Mouse (Mus musculus): ENCODE measurements at regions not wholly inside any gene's neighbourhood (a gene's known extent, or its start where the extent isn't known, plus 50 kb on each side); places are given as distances from the start of the nearest gene placed in this dataset.

- Histone ChIP-seq H3K27ac (ENCODE audit: poor library complexity, severe bottlenecking) (no peak overlapping the region), H3K36me3 (no peaks in the 10 kb centered on the region), H3K4me2 (no peak overlapping the region), H3K9ac (no peak overlapping the region), H3K27me3 (replicated peaks) (no peaks in the 10 kb centered on the region), H3K9me3 (replicated peaks) (no peaks in the 10 kb centered on the region), H3K4me3 (no peak overlapping the region), H3K4me1 (replicated peaks) (no peaks in the 10 kb centered on the region)
- WGBS: 82% methylated on average over 4 of the region's 4 CpGs
- ATAC-seq (ENCODE audit: insufficient number of reproducible peaks, low FRiP score): no peak
These were observed 319.2 kb upstream of the Sphkap start for GRCm38 (mm10) chr1:83727215-83727614.

DNA sequence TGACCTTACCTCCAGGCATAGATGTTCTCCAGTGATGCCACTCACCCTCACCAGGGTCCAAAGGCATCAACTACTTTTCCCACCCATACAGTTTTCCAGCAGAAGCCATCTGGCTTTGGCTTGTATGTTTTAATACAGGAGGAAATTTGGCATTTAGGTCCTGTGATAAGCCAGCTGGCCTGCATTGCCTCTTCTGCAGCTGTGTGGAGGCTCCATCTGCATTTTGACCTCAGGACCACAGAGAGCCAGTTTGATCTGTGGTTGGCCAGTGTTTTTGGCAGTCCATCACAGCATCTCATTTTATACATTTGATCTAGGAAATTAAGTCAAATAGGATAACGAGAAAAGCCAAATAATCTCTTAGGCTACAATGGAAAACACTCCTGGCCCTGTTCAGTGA lies 315.1 kb upstream of the Sphkap start:
- Histone ChIP-seq H3K36me3 (no peaks in the 10 kb centered on the region), H3K9ac (no peak overlapping the region), H3K27me3 (replicated peaks) (no peaks in the 10 kb centered on the region), H3K27ac (ENCODE audit: poor library complexity, severe bottlenecking) (no peak overlapping the region), H3K4me2 (no peak overlapping the region), H3K9me3 (replicated peaks) (no peaks in the 10 kb centered on the region), H3K4me1 (replicated peaks) (no peaks in the 10 kb centered on the region), H3K4me3 (no peak overlapping the region)
- 73% methylated on average over 1 of the region's 1 CpGs for WGBS
- ATAC-seq (ENCODE audit: insufficient number of reproducible peaks, low FRiP score): no peak

GRCm38 (mm10) chr1:83720166-83720565 lies 312.2 kb upstream of the Sphkap start:
- no peak overlapping the region for H3K9ac ChIP-seq
- no peaks in the 10 kb centered on the region for H3K4me1 ChIP-seq (replicated peaks)
- H3K4me3 ChIP-seq: no peak overlapping the region
- no peaks in the 10 kb centered on the region for H3K9me3 ChIP-seq (replicated peaks)
- H3K27me3 ChIP-seq (replicated peaks): no peaks in the 10 kb centered on the region
- no peaks in the 10 kb centered on the region for H3K36me3 ChIP-seq
- no peak for ATAC-seq (ENCODE audit: insufficient number of reproducible peaks, low FRiP score)
- no peak overlapping the region for H3K27ac ChIP-seq (ENCODE audit: poor library complexity, severe bottlenecking)
- H3K4me2 ChIP-seq: no peak overlapping the region
- WGBS: 92% methylated on average over 1 of the region's 1 CpGs

DNA sequence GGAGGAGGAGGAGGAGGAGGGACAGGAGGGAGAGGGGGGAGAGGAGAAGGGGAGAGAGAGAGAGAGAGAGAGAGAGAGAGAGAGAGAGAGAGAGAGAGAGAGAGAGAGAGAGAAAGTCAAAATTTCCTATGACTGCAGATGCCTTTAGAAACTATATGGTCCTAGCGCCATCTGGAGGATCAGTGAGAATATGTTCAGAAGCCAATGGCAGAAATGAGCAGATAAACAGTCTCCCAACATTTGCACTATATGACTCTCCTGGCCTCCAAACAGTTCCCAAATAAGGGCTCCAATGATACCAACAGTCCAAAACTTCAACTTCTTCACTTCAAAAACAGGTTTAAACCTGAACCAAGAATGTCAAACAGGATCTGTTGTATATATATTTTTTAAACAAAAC lies 309.1 kb upstream of the Sphkap start:
- ATAC-seq (ENCODE audit: insufficient number of reproducible peaks, low FRiP score): no peak
- H3K4me3 ChIP-seq: no peak overlapping the region
- no peaks in the 10 kb centered on the region for H3K36me3 ChIP-seq
- H3K9me3 ChIP-seq (replicated peaks): no peaks in the 10 kb centered on the region
- H3K9ac ChIP-seq: no peak overlapping the region
- WGBS: 0% methylated on average over 1 of the region's 1 CpGs
- H3K27me3 ChIP-seq (replicated peaks): no peaks in the 10 kb centered on the region
- H3K4me1 ChIP-seq (replicated peaks): 0 out of 2 replicates have a peak, but pooled peaks cover 3% of the 10 kb centered on the region
- H3K4me2 ChIP-seq: no peak overlapping the region
- no peak overlapping the region for H3K27ac ChIP-seq (ENCODE audit: poor library complexity, severe bottlenecking)

- H3K27ac ChIP-seq (ENCODE audit: poor library complexity, severe bottlenecking): no peak overlapping the region
- no peak for ATAC-seq (ENCODE audit: insufficient number of reproducible peaks, low FRiP score)
- no peaks in the 10 kb centered on the region for H3K9me3 ChIP-seq (replicated peaks)
- no peaks in the 10 kb centered on the region for H3K4me1 ChIP-seq (replicated peaks)
- no peaks in the 10 kb centered on the region for H3K27me3 ChIP-seq (replicated peaks)
- no peak overlapping the region for H3K4me2 ChIP-seq
- no peaks in the 10 kb centered on the region for H3K36me3 ChIP-seq
- no peak overlapping the region for H3K4me3 ChIP-seq
- H3K9ac ChIP-seq: no peak overlapping the region
- 78% methylated on average over 6 of the region's 6 CpGs for WGBS
These were observed 293.9 kb upstream of the Sphkap start for GRCm38 (mm10) chr1:83701696-83702404.

GRCm38 (mm10) chr1:83697422-83697821 lies 289.4 kb upstream of the Sphkap start:
- no peak for ATAC-seq (ENCODE audit: insufficient number of reproducible peaks, low FRiP score)
- H3K27me3 ChIP-seq (replicated peaks): no peaks in the 10 kb centered on the region
- no peak overlapping the region for H3K4me3 ChIP-seq
- H3K4me1 ChIP-seq (replicated peaks): no peaks in the 10 kb centered on the region
- no peak overlapping the region for H3K9ac ChIP-seq
- H3K9me3 ChIP-seq (replicated peaks): no peaks in the 10 kb centered on the region
- no peaks in the 10 kb centered on the region for H3K36me3 ChIP-seq
- H3K4me2 ChIP-seq: no peak overlapping the region
- 38% methylated on average over 6 of the region's 6 CpGs for WGBS
- H3K27ac ChIP-seq (ENCODE audit: poor library complexity, severe bottlenecking): no peak overlapping the region

DNA sequence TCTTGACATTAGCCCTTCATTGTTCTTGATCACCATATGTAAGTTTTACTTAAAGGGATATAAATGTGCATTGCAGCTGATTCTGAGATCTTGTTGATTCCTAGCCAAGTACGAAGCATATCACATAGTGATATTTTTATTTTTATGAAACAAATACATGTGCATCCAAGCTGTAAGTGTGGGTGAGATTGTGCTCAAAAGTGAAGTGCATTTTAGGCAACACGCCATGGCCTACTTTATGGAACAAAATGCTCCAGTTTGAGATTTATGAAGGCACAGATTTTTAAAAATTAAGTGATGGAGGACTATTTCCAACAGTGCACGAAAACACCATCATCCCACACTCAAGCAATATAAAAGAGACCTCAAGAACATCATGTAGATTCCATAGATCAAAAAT lies 277.2 kb upstream of the Sphkap start:
- Histone ChIP-seq H3K9ac (no peak overlapping the region), H3K4me1 (replicated peaks) (no peaks in the 10 kb centered on the region), H3K27ac (ENCODE audit: poor library complexity, severe bottlenecking) (no peak overlapping the region), H3K36me3 (no peaks in the 10 kb centered on the region), H3K4me2 (no peak overlapping the region), H3K27me3 (replicated peaks) (no peaks in the 10 kb centered on the region), H3K9me3 (replicated peaks) (0 out of 2 replicates have a peak, but pooled peaks cover 3% of the 10 kb centered on the region), H3K4me3 (no peak overlapping the region)
- ATAC-seq (ENCODE audit: insufficient number of reproducible peaks, low FRiP score): no peak
- WGBS: 69% methylated on average over 3 of the region's 3 CpGs

GRCm38 (mm10) chr1:83665326-83665725 lies 257.3 kb upstream of the Sphkap start:
- Histone ChIP-seq H3K27me3 (replicated peaks) (no peaks in the 10 kb centered on the region), H3K9me3 (replicated peaks) (no peaks in the 10 kb centered on the region), H3K4me2 (no peak overlapping the region), H3K9ac (no peak overlapping the region), H3K27ac (ENCODE audit: poor library complexity, severe bottlenecking) (no peak overlapping the region), H3K4me3 (no peak overlapping the region), H3K36me3 (no peaks in the 10 kb centered on the region), H3K4me1 (replicated peaks) (no peaks in the 10 kb centered on the region)
- ATAC-seq (ENCODE audit: insufficient number of reproducible peaks, low FRiP score): no peak
- WGBS: 45% methylated on average over 2 of the region's 2 CpGs

DNA sequence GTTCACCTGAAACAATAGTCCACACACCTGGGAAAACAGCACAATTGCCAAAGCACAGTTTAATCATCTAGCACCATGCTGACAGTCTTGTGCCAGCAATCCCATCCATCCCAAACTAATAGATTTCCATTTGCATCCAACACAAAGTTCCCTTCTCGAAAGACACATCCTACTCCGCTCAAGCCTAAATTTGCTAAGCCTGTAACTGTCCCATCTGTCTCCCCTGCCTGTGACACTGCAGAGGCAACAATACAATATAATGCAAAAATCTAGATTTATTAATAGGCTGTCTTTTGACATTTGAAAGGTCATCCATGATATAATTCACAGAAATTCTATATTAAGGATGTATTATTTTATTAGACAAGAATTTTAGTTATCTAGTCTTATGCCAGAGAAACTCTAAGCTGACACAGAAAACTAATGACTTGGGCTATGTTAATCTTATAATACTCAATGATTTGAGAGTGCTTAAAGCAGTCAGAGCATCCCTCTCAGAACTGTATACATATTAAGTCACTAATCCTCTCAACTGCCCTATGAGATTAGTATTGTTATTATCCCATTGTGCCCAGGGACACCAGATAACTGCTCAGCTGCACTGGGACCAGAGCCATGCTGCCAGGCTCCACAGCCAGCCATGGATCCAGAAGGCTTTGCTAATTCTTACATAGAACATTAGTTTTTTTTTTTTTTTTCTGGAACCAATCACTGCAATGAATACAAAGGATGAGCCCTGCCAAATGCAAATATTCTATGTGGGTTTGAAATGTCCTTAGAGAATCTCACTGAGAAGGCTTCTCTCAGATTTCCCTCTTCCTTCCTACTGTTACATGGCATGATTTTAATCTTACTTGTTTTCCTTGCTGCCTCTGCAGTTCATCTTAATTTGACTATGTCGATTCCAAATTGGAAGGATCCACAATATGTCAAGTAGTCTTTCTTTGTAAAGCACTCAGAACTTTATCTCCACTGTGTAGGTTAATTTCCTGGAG lies 254.1 kb upstream of the Sphkap start:
- 69% methylated on average over 3 of the region's 3 CpGs for WGBS
- Histone ChIP-seq H3K4me1 (replicated peaks) (no peaks in the 10 kb centered on the region), H3K27ac (ENCODE audit: poor library complexity, severe bottlenecking) (no peak overlapping the region), H3K4me2 (no peak overlapping the region), H3K36me3 (no peaks in the 10 kb centered on the region), H3K9ac (no peak overlapping the region), H3K4me3 (no peak overlapping the region), H3K27me3 (replicated peaks) (no peaks in the 10 kb centered on the region), H3K9me3 (replicated peaks) (no peaks in the 10 kb centered on the region)
- ATAC-seq (ENCODE audit: insufficient number of reproducible peaks, low FRiP score): no peak

- no peak overlapping the region for H3K4me2 ChIP-seq
- 75% methylated on average over 2 of the region's 2 CpGs for WGBS
- no peaks in the 10 kb centered on the region for H3K4me1 ChIP-seq (replicated peaks)
- H3K27me3 ChIP-seq (replicated peaks): no peaks in the 10 kb centered on the region
- no peak overlapping the region for H3K9ac ChIP-seq
- no peaks in the 10 kb centered on the region for H3K9me3 ChIP-seq (replicated peaks)
- no peak overlapping the region for H3K27ac ChIP-seq (ENCODE audit: poor library complexity, severe bottlenecking)
- no peak for ATAC-seq (ENCODE audit: insufficient number of reproducible peaks, low FRiP score)
- H3K36me3 ChIP-seq: no peaks in the 10 kb centered on the region
- no peak overlapping the region for H3K4me3 ChIP-seq
These were observed 245.7 kb upstream of the Sphkap start for GRCm38 (mm10) chr1:83653661-83654060.

GRCm38 (mm10) chr1:83645606-83646005 lies 237.6 kb upstream of the Sphkap start:
- no peaks in the 10 kb centered on the region for H3K36me3 ChIP-seq
- no peaks in the 10 kb centered on the region for H3K9me3 ChIP-seq (replicated peaks)
- no peaks in the 10 kb centered on the region for H3K27me3 ChIP-seq (replicated peaks)
- no peaks in the 10 kb centered on the region for H3K4me1 ChIP-seq (replicated peaks)
- ATAC-seq (ENCODE audit: insufficient number of reproducible peaks, low FRiP score): no peak
- 84% methylated on average over 1 of the region's 1 CpGs for WGBS
- no peak overlapping the region for H3K9ac ChIP-seq
- H3K4me2 ChIP-seq: no peak overlapping the region
- no peak overlapping the region for H3K27ac ChIP-seq (ENCODE audit: poor library complexity, severe bottlenecking)
- no peak overlapping the region for H3K4me3 ChIP-seq

All from heart, embryonic 12.5 days (tissue).